Mouse (Mus musculus) bone marrow macrophage, adult 2 months (primary cell): Measurements from ENCODE around the gene Pphln1.

ENCODE experiments used
- CTCF ChIP-seq: IDR thresholded peaks from 2 replicates; pipeline ENCODE4 v1.5.1; 2012; ENCODE audit warnings: low read depth, mild to moderate bottlenecking, low read length, moderate library complexity
- POLR2A ChIP-seq: IDR thresholded peaks from 2 replicates; pipeline ENCODE4 v1.6.1; 2012; ENCODE audit warnings: mild to moderate bottlenecking, low read depth, low read length, borderline replicate concordance

GRCm38 (mm10) chr15:93475688-93476087 lies 77.5 kb downstream of the Pphln1 start:
- TF ChIP-seq POLR2A = no peak
- no peak for TF ChIP-seq CTCF
